Mouse (Mus musculus) heart, postnatal 0 days (tissue): ENCODE measurements around the gene Phlda1.

Experiments used
- CTCF ChIP-seq: IDR thresholded peaks from 2 replicates; pipeline ENCODE4 v1.5.1; 2016; ENCODE audit warnings: antibody characterized with exemption, control low read depth, low read depth
- EP300 ChIP-seq: IDR thresholded peaks from 2 replicates; pipeline ENCODE4 v1.6.1; 2016; ENCODE audit warnings: antibody characterized with exemption, low read depth

DNA sequence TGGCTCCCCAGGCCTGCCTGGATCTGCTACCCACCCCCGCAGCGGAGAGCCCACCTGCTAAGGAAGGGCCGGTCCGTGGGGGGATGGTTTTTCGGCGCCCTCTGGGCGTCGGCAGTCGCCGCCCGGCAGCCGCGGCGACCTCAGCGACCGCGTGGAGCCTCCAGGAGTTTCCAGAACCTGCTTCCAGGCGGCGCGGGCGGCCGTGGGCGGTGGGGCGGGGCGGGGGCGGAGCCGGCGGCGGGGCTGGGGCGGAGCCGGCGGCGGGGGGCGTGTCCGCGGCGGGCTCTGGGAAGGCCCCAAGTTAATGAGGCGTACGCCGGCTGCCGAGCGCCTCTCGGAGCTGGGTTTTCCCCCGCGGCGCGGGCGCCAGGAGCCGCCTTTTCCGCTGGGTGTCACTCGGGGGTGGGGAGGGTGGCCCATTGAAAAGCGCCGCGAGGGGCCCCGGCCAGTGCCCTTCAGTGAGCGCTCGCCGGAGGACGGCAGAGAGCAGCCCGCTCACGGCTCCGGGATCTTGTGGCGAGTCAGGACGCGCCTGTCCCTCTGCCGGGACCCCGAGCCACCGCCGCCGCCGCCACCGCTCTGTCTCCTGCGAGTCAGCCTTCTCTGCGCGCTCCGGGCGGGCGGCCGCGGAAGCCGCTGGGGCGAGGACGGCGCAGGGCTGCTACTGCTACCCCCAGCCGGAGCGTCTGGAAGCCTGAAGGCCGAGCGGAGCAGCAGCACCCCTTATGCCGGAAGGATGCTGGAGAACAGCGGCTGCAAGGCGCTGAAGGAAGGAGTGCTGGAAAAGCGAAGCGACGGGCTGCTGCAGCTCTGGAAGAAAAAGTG is at the start of gene Phlda1:
- TF ChIP-seq CTCF (peak; percentile 26; the same call in 1 of the 2 replicates), EP300 (peak; percentile 55; the same call in 1 of the 2 replicates)
